Mouse (Mus musculus) erythroblast, embryonic 14.5 days (primary cell): ENCODE data around the gene Cyp1a2.

Experiments used
- GATA1 ChIP-seq: IDR thresholded peaks from 2 replicates; pipeline ENCODE4 v1.6.1; 2012; ENCODE audit warnings: low read length, inconsistent platforms, mixed read lengths
- TAL1 ChIP-seq: IDR thresholded peaks from 3 replicates; pipeline ENCODE4 v1.6.1; 2012; ENCODE audit warnings: low read length, inconsistent platforms, mixed read lengths

- TF ChIP-seq GATA1 (no peak), TAL1 (no peak)
Observed at GRCm38 (mm10) chr9:57659774-57660173, 23.7 kb downstream of the Cyp1a2 start.
